Mouse (Mus musculus) G1E (cell line): Measurements from ENCODE around the gene Wap.

ENCODE experiments used
- CTCF ChIP-seq: IDR thresholded peaks from 2 replicates; pipeline ENCODE4 v1.5.1; 2012; ENCODE audit warnings: low read depth, low read length, inconsistent platforms, mixed read lengths
- POLR2AphosphoS5 ChIP-seq: IDR thresholded peaks from 2 replicates; pipeline ENCODE4 v1.6.1; 2012; ENCODE audit warnings: low read depth, low read length, inconsistent platforms; ENCODE audit not compliant: insufficient replicate concordance

- TF ChIP-seq CTCF (no peak), POLR2AphosphoS5 (no peak)
These were observed 38.0 kb downstream of the Wap start for GRCm38 (mm10) chr11:6600284-6600944.
